Mouse (Mus musculus): Measurements from ENCODE around the gene Smad5. TPM values are rescaled to one million over a fixed set of nuclear protein-coding genes. Genes with fewer than 3 reads are reported as not detected.

The Smad5 gene
- polyA plus RNA-seq, 1 experiment from 2014 or later = 33.4 TPM

DNA sequence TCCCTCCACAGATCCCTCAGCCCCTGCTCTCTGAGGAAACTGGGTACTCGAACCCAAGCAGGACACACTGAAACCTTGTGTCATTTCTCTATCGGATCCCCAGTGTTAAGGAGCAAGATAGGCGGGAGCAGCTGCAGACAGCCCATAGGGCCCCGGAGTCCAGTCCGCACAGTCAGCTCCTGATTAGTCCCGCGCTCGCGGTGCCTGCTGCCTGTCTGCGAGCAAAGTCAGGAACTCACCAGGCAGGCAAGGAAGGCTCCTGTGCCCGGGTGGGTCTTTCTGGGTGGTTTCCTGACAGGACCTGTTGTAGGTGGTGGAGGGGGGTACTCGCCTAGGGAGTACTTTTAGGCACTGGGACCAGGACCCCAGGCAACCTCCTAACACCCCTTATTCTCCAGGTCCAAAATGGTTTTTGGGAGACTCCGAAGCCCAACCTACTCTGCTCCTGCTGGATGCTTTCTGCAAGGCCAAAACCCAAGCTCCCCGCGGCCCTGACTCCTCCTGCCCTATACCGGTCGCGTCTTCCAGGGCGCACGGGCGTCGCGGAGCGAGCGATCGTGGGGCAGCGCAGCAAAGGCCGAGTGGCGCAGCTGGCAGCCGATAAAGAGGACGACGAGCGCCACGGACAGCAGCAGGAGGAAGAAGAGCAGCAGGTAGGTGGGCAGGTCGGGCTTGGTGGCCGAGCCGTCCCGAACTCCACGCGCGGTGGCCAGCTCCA lies 49.8 kb downstream of the Smad5 start:
- in situ Hi-C loops (cut with MboI; ENCODE audit: low pct_unique_long_range_greater_than_20kb) = loop anchor here (5.0 kb wide), 1 partner anchor 190 kb away; no protein-coding TSS in a partner anchor
- no peak for TF ChIP-seq CTCF (IDR thresholded peaks at IDR 0.05)
- ATAC-seq = peak; percentile 35
- POLR2A ChIA-PET = no interaction called here
- no peaks in the 10 kb centered on the region for H3K27me3 ChIP-seq
- DNase-seq (ENCODE audit: low read depth, low spot score) = no peak
- CTCF ChIA-PET = no interaction called here

DNA sequence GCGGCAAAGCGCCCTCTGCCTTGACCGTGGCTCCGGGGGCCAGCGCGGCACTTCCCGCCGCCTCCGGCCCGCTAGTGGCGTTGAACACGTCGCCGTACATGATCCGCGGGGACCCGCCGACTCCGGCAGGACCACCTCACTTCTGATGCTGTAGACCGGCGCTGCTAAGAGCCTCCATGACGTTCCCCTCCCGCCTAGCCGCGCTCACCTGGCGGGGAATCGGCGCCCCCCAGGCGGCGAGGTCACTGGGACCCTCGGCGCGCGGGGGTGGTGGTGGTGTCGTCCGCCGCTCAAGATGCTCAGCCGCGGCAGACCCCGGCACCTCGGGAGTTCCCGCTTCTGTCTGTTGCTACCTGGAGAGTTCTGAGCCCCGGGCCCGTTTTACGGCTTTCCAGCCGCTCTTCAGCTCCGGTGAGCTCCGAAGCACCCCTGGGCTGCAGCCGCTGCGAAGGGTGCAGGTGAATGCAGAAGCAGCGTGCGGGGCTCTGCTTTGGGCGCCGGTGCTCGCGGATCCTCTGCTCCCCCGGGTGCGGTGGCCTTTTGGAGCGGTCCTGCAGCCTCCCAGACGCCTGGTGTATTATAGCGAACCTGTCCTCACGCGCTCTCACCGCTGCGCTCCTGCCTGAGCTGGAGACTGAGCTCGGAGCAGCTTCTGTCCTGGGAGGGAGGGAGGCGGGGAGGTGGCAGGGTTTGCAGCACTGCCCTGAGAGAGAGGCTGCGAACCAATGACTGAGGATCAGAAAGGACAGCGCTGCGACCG lies 50.6 kb downstream of the Smad5 start, which contains the start of gene Gm45623:
Gene Gm45623, minus strand, starts transcription at position 636 of the 760 bp plus-strand sequence.
- TF ChIP-seq CTCF (IDR thresholded peaks at IDR 0.05) = no peak
- no peaks in the 10 kb centered on the region for H3K27me3 ChIP-seq
- DNase-seq (ENCODE audit: low read depth, low spot score) (no peak), ATAC-seq (no peak)
- ChIA-PET POLR2A (no interaction called here), CTCF (no interaction called here)
- in situ Hi-C loops (cut with MboI; ENCODE audit: low pct_unique_long_range_greater_than_20kb) = loop anchor here (5.0 kb wide), 1 partner anchor 191 kb away; no protein-coding TSS in a partner anchor

DNA sequence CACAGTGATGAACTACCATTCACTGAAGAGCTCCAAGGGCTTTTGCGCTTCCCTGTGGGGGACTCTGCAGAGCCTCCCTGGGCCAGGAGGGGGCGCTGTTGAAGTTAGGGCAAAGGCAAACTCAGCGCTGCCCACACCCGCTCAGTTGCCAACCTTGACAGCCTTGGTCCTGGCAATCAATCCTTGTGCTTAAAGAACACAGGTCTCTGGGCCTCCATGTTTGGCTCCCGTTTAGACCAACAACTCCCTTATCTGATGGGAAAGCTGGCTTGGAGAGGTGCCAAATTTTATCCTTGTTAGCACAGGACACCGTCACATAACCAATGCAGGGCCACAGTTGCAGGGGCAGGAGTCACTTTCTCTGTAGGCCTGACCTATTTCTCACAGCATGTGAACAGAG lies 53.1 kb downstream of the Smad5 start:
- in situ Hi-C loops (cut with MboI; ENCODE audit: low pct_unique_long_range_greater_than_20kb) = no loop called here
- ChIA-PET CTCF (interaction anchor here (1.0 kb wide), 1 partner anchor 13 kb away, joined by 3 read pairs; no protein-coding TSS in a partner anchor), POLR2A (no interaction called here)
- DNase-seq (ENCODE audit: low read depth, low spot score) (no peak), ATAC-seq (no peak)
- TF ChIP-seq CTCF (IDR thresholded peaks at IDR 0.05) = no peak
- H3K27me3 ChIP-seq = no peaks in the 10 kb centered on the region

DNA sequence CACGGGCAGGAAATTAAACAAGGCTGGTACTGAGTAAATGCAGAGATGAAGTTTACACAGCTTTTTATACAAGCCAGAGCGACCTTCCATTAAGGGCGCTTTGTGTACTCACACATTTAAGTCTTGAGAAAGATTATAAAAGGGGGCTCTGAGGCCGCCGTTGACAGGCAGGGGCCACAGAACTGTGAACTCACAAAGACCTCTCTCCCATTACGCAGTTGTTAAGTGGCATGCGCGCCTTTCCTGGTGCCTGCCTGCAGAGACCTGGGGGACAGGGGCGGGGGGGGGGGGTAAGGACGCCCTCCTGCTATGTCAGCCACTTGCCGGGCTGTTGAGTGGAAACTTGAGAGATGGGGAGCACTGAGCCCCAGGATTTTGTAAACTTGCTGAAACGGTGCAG lies 54.4 kb downstream of the Smad5 start:
- in situ Hi-C loops (cut with MboI; ENCODE audit: low pct_unique_long_range_greater_than_20kb) = no loop called here
- H3K27me3 ChIP-seq = no peaks in the 10 kb centered on the region
- ChIA-PET CTCF (interaction anchor here (1.2 kb wide), 1 partner anchor 8 kb away, joined by 3 read pairs; no protein-coding TSS in a partner anchor), POLR2A (no interaction called here)
- TF ChIP-seq CTCF (IDR thresholded peaks at IDR 0.05) = no peak
- DNase-seq (ENCODE audit: low read depth, low spot score) (no peak), ATAC-seq (no peak)

DNA sequence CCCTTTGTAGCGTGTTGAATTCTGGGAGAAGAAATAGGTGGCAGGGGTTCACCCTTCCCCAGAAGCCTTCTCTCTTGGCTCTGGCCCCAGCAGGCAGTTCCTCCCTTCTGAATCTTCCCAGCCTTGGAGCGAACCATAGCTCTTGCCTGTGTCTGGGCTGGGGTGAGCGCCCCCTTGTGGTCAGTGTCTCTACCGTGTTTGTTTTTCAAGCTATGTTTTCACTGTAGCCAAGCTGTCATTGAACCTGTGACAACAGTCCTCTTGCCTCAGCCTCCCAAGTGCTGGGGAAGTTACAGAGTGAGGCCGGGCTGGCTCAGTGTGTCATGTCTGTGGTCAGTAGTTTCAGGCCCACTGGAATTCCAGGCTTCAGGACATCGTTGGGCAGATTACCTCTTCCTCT lies 55.7 kb downstream of the Smad5 start:
- in situ Hi-C loops (cut with MboI; ENCODE audit: low pct_unique_long_range_greater_than_20kb) = no loop called here
- POLR2A ChIA-PET = no interaction called here
- CTCF ChIA-PET = interaction anchor here (1.0 to 1.2 kb wide), 7 partner anchors 9 to 205 kb away, joined by 3 to 5 read pairs (median 3); no protein-coding TSS in a partner anchor
- TF ChIP-seq CTCF (IDR thresholded peaks at IDR 0.05) = no peak
- peak; percentile 51 for ATAC-seq
- no peak for DNase-seq (ENCODE audit: low read depth, low spot score)
- no peaks in the 10 kb centered on the region for H3K27me3 ChIP-seq

DNA sequence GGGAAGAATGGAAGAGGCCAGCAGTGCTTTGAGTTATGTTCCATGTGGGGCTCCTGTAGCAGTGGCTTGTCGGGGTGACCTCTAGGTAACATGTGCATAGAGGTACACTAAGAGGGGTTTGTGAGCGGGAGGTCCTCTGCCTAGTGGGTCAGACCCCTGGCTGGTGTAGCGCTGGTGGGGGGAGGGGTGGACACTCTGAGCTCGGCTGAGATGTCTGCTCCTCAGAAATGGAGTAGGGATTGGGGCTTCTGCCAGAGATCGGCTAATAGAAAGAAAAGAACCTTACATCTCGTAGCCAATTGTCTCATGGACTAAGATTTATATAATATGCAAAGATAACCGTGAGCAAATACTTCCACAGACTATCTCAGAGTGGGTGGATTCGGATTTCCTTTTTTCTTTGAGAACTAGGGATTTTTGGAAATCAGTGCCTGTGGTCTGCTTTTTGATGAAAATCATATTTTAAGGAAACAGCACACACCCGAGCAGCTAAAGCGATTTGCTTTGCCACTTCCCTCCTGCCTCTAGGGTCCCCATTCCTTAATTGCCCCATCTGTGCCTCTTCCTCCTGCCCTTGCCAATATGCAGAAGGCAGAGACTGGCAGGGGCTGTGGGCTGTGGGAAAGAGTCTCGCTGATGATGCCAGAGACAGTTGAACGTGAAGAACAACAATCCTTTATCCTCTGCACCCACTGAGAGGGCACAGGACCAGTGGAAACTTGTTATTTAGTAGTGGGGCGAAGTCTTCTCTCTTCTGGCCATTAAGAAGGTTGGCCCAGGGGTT lies 59.8 kb downstream of the Smad5 start:
- H3K27me3 ChIP-seq = no peaks in the 10 kb centered on the region
- ChIA-PET CTCF (no interaction called here), POLR2A (no interaction called here)
- TF ChIP-seq CTCF (IDR thresholded peaks at IDR 0.05) = no peak
- ATAC-seq = no peak
- DNase-seq (ENCODE audit: low read depth, low spot score) = no peak
- in situ Hi-C loops (cut with MboI; ENCODE audit: low pct_unique_long_range_greater_than_20kb) = loop anchor here (10.0 kb wide), 1 partner anchor 288 kb away; no protein-coding TSS in a partner anchor

DNA sequence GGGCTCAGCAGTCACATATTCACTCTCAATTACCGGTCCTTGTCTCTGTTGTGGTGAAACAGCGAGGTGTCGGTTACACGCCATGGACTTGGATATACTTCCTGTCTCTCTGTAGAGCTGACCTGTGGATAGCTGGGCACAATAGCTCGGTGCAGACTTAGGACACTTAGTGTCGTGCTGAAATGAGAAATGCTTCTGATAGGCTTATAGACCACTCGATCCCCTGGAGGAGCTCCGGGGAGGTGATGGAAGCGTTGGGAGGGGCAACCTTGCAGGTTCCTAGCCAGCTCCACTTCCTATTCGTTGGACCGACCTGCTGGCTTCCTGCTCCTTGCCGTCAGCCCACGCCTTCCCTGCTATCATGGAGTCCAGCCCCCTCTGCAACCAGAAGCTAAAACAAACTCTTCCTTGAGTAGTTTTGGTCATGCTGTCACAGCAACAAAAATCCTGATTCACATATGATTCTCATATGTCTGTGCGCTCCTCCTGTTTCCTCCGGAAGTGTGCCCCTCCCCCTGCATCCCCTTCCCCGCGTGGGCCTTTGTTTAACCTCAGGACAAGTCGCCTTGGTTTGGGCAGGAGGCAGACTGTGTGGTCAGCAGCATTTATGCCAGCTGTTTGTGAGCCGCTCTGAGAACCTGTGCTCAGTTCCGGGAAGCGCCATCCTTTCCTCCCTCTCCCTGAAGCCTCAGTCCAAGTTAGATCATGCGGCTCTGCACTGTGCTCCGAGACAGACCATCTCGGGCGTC lies 62.6 kb downstream of the Smad5 start:
- ATAC-seq = no peak
- no peak for DNase-seq (ENCODE audit: low read depth, low spot score)
- TF ChIP-seq CTCF (IDR thresholded peaks at IDR 0.05) = no peak
- no peaks in the 10 kb centered on the region for H3K27me3 ChIP-seq
- CTCF ChIA-PET = interaction anchor here (1.5 to 1.7 kb wide), 2 partner anchors 9 to 12 kb away, joined by 3 to 4 read pairs; no protein-coding TSS in a partner anchor
- POLR2A ChIA-PET = no interaction called here
- in situ Hi-C loops (cut with MboI; ENCODE audit: low pct_unique_long_range_greater_than_20kb) = loop anchor here (10.0 kb wide), 1 partner anchor 291 kb away; no protein-coding TSS in a partner anchor

DNA sequence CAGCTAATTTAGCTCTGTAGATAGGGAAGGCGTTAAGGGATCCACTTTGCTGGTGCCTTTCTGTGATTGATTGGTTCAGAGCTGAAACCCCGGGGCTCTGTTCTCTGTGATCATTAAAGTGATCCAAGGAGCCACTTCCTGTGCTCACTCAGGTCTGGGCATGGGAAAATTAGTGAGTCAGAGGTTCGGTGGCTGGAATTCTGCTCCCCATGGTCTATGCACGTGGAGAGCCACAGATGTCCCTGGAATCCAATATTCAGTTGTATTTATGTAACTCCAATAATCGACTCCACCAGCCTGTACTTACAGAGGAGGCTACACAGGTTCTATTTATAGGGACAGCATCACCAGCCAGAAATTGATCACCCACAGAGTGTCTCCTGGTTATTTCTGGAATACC lies 63.4 kb downstream of the Smad5 start:
- no peaks in the 10 kb centered on the region for H3K27me3 ChIP-seq
- DNase-seq (ENCODE audit: low read depth, low spot score) = no peak
- ATAC-seq = peak; percentile 45
- TF ChIP-seq CTCF (IDR thresholded peaks at IDR 0.05) = no peak
- CTCF ChIA-PET = interaction anchor here (1.6 to 1.7 kb wide), 2 partner anchors 8 to 11 kb away, joined by 4 to 5 read pairs; no protein-coding TSS in a partner anchor
- in situ Hi-C loops (cut with MboI; ENCODE audit: low pct_unique_long_range_greater_than_20kb) = loop anchor here (10.0 kb wide), 1 partner anchor 291 kb away; no protein-coding TSS in a partner anchor
- POLR2A ChIA-PET = no interaction called here

DNA sequence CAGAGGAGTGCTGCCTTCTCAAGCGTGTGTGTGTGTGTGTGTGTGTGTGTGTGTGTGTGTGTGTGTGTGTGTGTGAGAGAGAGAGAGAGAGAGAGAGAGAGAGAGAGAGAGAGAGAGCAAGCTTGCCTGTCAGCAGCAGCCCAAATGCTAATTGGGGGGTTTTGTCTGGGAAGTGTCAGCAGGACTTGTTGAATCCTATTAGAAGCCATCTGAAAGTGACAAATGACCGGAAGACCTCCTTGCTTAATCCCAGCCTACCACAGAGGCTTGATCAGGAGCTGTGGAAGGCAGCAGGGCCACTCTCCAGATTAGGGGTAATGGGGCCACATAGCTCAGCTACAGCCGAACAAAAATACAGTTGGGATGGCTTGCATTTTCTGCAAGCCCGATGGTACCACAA lies 66.6 kb downstream of the Smad5 start:
- TF ChIP-seq CTCF (IDR thresholded peaks at IDR 0.05) = no peak

More for the DNA sequence above, 66.6 kb downstream of the Smad5 start:
- ATAC-seq (no peak), DNase-seq (ENCODE audit: low read depth, low spot score) (no peak)
- in situ Hi-C loops (cut with MboI; ENCODE audit: low pct_unique_long_range_greater_than_20kb) = loop anchor here (10.0 kb wide), 1 partner anchor 295 kb away; no protein-coding TSS in a partner anchor
- ChIA-PET POLR2A (no interaction called here), CTCF (interaction anchor here (0.8 to 1.7 kb wide), 2 partner anchors 9 to 13 kb away, joined by 3 read pairs; no protein-coding TSS in a partner anchor)
- H3K27me3 ChIP-seq = no peaks in the 10 kb centered on the region

Measured in Patski (cell line).